Mouse (Mus musculus): ENCODE measurements around the gene Matn3.

GRCm38 (mm10) chr12:8947163-8947562, 566 bp upstream of the Matn3 start:
- TF ChIP-seq CTCF (IDR thresholded peaks at IDR 0.05; ENCODE audit: control insufficient read depth, insufficient read depth, low read length) (no peak), POLR2A (IDR thresholded peaks at IDR 0.05; ENCODE audit: borderline replicate concordance, control insufficient read depth, low read depth, low read length) (no peak)
